Mouse (Mus musculus): ENCODE measurements around the gene Zfp775. TPM values are rescaled to one million over a fixed set of nuclear protein-coding genes. Genes with fewer than 3 reads are reported as not detected.
A peak's percentile ranks its signal among the peaks of the same experiment; 100 is the strongest.

Zfp775 gene
- polyA plus RNA-seq, 1 experiment: 0.03 TPM

DNA sequence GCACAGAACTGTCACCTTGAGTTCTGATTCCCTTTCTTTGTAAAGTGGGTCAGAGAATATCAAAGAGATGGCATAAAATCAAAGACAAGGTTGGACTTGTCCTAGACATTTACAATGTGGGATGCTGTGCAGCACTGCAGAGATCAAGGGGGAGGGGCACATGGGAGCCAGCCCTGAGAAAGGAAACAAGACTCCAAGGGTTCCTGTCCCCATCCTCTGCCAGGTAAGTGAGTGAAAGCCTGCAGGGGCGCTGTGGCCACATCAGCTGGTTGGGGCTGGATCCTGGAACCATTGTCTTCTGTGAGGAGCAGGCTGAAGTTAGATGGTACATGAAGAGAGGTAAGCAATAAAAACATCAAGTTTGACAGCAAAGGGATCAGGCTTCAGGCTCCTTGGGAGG lies 21.6 kb downstream of the Zfp775 start:
- TF ChIP-seq TAL1 (IDR thresholded peaks at IDR 0.05; ENCODE audit: low read length) (no peak), GATA1 (IDR thresholded peaks at IDR 0.05; ENCODE audit: low read length) (no peak)
- Histone ChIP-seq H3K36me3 (ENCODE audit: control insufficient read depth) (peaks cover 16% of the 10 kb centered on the region), H3K9me3 (ENCODE audit: control insufficient read depth, low read length) (peaks cover 4% of the 10 kb centered on the region; the same call in 1 of the 2 replicates), H3K4me3 (replicated peaks) (no peak overlapping the region), H3K4me1 (ENCODE audit: control insufficient read depth) (no peaks in the 10 kb centered on the region; the same call in none of the 2 replicates), H3K27me3 (ENCODE audit: control insufficient read depth) (peaks cover 25% of the 10 kb centered on the region)

DNA sequence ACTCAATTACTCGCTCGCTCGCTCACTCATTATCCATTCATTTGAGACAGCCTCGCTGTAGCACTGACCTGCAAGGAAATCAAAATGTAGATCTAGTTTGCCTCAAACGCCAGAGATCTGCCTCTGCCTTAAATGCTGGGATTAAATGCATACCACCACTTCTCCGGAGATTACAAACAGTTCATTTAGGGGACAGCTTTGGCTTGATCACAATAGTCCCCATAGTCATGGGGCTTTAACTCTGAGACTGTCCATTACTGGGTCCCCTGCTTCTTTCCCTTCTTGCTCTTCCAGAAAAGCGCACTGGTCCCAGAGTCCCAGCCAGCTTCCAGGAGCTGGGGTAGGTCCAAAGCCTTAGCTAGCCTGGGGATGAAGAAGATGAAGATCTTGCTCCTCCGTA lies 24.6 kb downstream of the Zfp775 start, which contains the start of gene AI854703:
AI854703 (plus strand) TSS at position 301 of the 400 bp plus-strand sequence.
- no peaks in the 10 kb centered on the region for H3K9me3 ChIP-seq (ENCODE audit: control insufficient read depth, low read length)
- TF ChIP-seq GATA1 (IDR thresholded peaks at IDR 0.05; ENCODE audit: low read length): no peak
- no peak for TF ChIP-seq TAL1 (IDR thresholded peaks at IDR 0.05; ENCODE audit: low read length)
- H3K4me1 ChIP-seq (ENCODE audit: control insufficient read depth): peaks cover 4% of the 10 kb centered on the region
- H3K36me3 ChIP-seq (ENCODE audit: control insufficient read depth): no peaks in the 10 kb centered on the region
- peak within 1 kb of the TSS; percentile 30 for H3K4me3 ChIP-seq (replicated peaks)
- H3K27me3 ChIP-seq (ENCODE audit: control insufficient read depth): peaks cover 39% of the 10 kb centered on the region

DNA sequence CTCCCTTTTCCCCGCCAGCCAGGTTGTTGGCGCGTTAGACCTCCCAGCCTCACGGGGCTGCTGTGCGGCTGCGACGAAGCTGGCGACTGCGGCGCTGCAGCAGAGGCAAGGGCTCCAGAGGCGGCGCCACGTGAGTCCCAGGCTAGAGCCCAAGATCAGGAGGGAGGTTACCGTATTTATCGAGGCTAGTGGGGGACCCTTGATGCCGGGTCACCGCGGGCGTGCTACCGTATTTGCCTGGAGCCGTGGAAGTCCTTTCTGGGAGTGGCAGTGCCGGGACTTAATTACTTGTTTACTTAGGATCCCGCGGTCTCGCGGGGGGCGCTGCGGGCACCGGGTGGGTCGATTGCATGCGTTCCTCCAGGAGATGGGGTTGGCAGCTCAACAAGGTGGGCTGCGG lies 25.1 kb downstream of the Zfp775 start:
- H3K36me3 ChIP-seq (ENCODE audit: control insufficient read depth): no peaks in the 10 kb centered on the region
- peak overlapping the region; percentile 30 for H3K4me3 ChIP-seq (replicated peaks)
- peaks cover 4% of the 10 kb centered on the region for H3K4me1 ChIP-seq (ENCODE audit: control insufficient read depth)
- no peak for TF ChIP-seq GATA1 (IDR thresholded peaks at IDR 0.05; ENCODE audit: low read length)
- H3K27me3 ChIP-seq (ENCODE audit: control insufficient read depth): peaks cover 39% of the 10 kb centered on the region
- H3K9me3 ChIP-seq (ENCODE audit: control insufficient read depth, low read length): no peaks in the 10 kb centered on the region

DNA sequence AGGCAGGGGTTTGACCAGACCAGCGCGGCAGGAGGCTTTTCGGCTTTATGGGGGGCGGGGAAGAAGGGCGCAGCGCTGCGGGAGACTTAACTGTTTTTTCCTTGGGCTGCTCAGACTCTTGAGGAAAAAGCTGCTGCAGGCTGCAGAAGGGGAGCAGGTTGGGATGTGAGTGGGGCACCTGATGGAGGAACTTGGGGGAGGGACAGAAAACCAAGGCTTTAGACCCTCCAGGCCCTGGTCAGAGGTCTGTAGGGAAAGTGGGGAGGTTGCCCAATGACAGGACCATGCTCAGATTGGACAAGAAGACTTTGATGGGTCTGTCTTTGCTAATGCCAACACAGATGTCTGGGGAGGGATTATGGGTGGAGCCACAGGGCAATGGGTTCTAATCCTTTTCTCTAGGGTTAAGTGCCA lies 25.7 kb downstream of the Zfp775 start:
- no peak for TF ChIP-seq GATA1 (IDR thresholded peaks at IDR 0.05; ENCODE audit: low read length)
- no peak for TF ChIP-seq TAL1 (IDR thresholded peaks at IDR 0.05; ENCODE audit: low read length)
- no peaks in the 10 kb centered on the region for H3K36me3 ChIP-seq (ENCODE audit: control insufficient read depth)
- peaks cover 39% of the 10 kb centered on the region for H3K27me3 ChIP-seq (ENCODE audit: control insufficient read depth)
- peaks cover 4% of the 10 kb centered on the region for H3K4me1 ChIP-seq (ENCODE audit: control insufficient read depth)
- H3K4me3 ChIP-seq (replicated peaks): peak overlapping the region; percentile 30
- no peaks in the 10 kb centered on the region for H3K9me3 ChIP-seq (ENCODE audit: control insufficient read depth, low read length)

DNA sequence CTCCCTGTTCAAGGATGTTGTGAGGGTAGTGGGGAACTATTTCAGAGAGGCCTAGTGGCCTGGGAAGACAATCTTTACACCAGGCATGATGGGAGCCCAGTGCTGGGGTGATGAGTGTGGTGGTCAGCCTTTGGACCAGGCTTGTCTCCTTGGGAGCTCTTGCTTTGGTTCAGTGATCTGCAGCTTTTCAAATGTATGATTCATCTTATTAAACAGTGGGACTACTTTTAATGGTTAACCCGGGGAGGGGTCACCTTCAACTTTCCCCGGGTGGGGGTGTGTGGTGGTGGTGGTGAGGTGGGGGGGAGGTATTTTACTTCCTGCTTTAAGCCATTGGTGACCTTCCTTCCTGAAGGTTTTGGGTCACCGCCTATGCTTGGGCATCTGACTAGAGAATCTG lies 26.5 kb downstream of the Zfp775 start:
- Histone ChIP-seq H3K4me3 (replicated peaks) (no peak overlapping the region), H3K36me3 (ENCODE audit: control insufficient read depth) (no peaks in the 10 kb centered on the region), H3K9me3 (ENCODE audit: control insufficient read depth, low read length) (no peaks in the 10 kb centered on the region), H3K27me3 (ENCODE audit: control insufficient read depth) (peaks cover 39% of the 10 kb centered on the region), H3K4me1 (ENCODE audit: control insufficient read depth) (peaks cover 4% of the 10 kb centered on the region)
- no peak for TF ChIP-seq GATA1 (IDR thresholded peaks at IDR 0.05; ENCODE audit: low read length)
- no peak for TF ChIP-seq TAL1 (IDR thresholded peaks at IDR 0.05; ENCODE audit: low read length)

DNA sequence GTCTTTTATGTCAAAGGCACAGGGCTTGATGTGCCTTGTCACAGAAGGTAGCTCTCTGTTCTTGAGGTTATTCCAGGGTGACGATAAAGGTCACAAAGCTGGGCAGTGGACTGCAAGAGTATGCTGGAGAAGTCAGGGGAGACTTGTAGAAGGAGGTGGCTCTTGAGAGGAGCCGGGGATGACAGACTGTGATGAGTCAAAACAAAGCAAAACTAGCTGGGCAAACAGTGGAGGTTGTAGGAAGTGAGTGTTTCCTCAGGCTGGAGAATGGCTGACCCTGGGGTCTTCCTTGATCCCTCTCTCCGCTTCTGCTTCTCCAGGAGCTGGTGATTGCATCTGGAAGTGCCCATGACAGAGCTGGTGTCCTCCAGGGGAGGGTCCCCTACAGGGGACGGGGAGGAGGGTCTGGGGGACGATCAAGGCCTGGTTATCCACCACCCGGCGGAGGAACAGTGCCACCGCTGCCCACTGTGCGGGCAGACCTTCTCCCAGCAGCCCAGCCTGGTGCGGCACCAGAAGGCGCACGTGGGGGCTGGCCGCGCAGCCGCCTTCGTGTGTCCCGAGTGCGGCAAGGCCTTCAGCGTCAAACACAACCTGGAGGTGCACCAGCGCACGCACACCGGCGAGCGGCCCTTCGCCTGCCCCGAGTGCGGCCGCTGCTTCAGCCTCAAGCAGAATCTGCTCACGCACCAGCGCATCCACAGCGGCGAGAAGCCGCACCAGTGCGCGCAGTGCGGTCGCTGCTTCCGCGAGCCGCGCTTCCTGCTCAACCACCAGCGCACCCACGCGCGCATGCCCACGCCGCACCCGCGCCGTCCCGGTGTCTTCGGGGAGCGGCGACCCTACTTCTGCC lies 27.2 kb downstream of the Zfp775 start:
- Histone ChIP-seq H3K27me3 (ENCODE audit: control insufficient read depth) (peaks cover 39% of the 10 kb centered on the region), H3K36me3 (ENCODE audit: control insufficient read depth) (no peaks in the 10 kb centered on the region), H3K4me1 (ENCODE audit: control insufficient read depth) (peaks cover 4% of the 10 kb centered on the region), H3K9me3 (ENCODE audit: control insufficient read depth, low read length) (no peaks in the 10 kb centered on the region), H3K4me3 (replicated peaks) (peak overlapping the region; percentile 22)
- TF ChIP-seq TAL1 (IDR thresholded peaks at IDR 0.05; ENCODE audit: low read length) (no peak), GATA1 (IDR thresholded peaks at IDR 0.05; ENCODE audit: low read length) (no peak)

DNA sequence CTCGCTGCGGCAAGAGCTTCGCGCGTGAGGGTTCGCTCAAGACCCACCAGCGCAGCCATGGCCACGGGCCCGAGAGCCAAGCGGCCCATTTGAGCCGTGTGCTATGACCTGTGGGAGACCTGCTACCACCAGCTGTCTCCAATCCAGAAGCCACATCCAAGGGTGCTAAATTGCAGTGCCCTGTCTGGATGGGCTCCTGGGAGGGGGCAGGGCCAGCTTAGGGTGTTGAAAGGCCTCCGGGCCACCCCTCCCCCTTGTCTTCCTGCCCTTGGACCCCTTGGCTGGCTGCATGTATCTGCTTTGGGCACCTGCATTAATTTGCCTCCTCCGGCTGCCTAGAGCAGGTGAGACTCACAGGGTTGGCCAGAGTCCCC lies 27.8 kb downstream of the Zfp775 start:
- Histone ChIP-seq H3K9me3 (ENCODE audit: control insufficient read depth, low read length) (no peaks in the 10 kb centered on the region), H3K4me1 (ENCODE audit: control insufficient read depth) (peaks cover 4% of the 10 kb centered on the region), H3K4me3 (replicated peaks) (peak overlapping the region; percentile 22), H3K36me3 (ENCODE audit: control insufficient read depth) (no peaks in the 10 kb centered on the region), H3K27me3 (ENCODE audit: control insufficient read depth) (peaks cover 39% of the 10 kb centered on the region)
- TF ChIP-seq TAL1 (IDR thresholded peaks at IDR 0.05; ENCODE audit: low read length): no peak

DNA sequence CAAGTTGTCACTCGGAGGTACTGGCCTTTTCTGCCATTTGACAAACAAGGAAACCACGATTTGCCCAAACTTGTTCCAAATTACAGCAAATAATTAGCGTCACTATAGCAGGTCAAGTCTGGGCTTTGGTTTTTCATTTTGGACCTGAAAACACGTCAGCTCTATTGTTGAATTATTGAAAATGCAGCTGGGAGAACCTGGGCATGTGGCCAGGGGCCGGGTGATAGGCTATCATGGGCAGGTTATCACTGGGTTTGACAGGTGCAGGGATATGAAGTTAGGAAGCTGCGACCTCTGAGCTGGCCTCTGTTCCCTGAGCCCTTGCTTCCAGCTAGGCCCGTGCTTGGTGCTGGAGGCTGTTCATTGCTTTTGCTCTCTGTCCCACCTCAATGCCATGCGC lies 29.0 kb downstream of the Zfp775 start:
- peaks cover 36% of the 10 kb centered on the region for H3K27me3 ChIP-seq (ENCODE audit: control insufficient read depth)
- no peaks in the 10 kb centered on the region for H3K9me3 ChIP-seq (ENCODE audit: control insufficient read depth, low read length)
- peaks cover 4% of the 10 kb centered on the region for H3K4me1 ChIP-seq (ENCODE audit: control insufficient read depth)
- H3K36me3 ChIP-seq (ENCODE audit: control insufficient read depth): no peaks in the 10 kb centered on the region
- no peak overlapping the region for H3K4me3 ChIP-seq (replicated peaks)
- TF ChIP-seq GATA1 (IDR thresholded peaks at IDR 0.05; ENCODE audit: low read length) (no peak), TAL1 (IDR thresholded peaks at IDR 0.05; ENCODE audit: low read length) (no peak)

DNA sequence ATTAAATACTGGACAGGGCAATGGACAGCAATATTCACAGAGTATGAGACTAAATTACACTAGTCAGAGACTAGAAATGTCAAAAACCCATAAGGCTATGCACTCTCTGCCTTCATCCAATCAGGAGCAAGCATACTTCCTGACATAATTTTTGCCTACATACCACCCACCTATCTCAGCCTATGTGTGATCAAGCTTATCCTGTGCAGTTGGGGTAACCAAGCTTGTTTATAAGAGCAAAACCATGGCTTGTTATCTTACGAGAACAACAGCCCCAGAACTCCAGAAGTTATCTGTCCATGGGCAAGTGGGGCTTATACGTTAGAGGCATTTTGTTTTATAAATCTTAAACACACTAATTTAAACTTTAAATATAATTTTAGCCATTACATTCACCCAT lies 33.2 kb downstream of the Zfp775 start:
- no peaks in the 10 kb centered on the region for H3K36me3 ChIP-seq (ENCODE audit: control insufficient read depth)
- H3K27me3 ChIP-seq (ENCODE audit: control insufficient read depth): no peaks in the 10 kb centered on the region
- no peaks in the 10 kb centered on the region for H3K9me3 ChIP-seq (ENCODE audit: control insufficient read depth, low read length)
- H3K4me1 ChIP-seq (ENCODE audit: control insufficient read depth): no peaks in the 10 kb centered on the region
- H3K4me3 ChIP-seq (replicated peaks): no peak overlapping the region
- TF ChIP-seq TAL1 (IDR thresholded peaks at IDR 0.05; ENCODE audit: low read length) (no peak), GATA1 (IDR thresholded peaks at IDR 0.05; ENCODE audit: low read length) (no peak)
